Mouse (Mus musculus): ENCODE data around the gene Grm8. TPM values are rescaled to one million over a fixed set of nuclear protein-coding genes. Genes with fewer than 3 reads are reported as not detected.

Gene Grm8
- polyA plus RNA-seq, 1 experiment from 2014 or later, result 7.7 TPM

GRCm38 (mm10) chr6:27314273-27315009 is 820.5 kb downstream of the Grm8 start:
- no peak overlapping the region for H3K27ac ChIP-seq (replicated peaks)
- WGBS, result 88% methylated on average over 5 of the region's 5 CpGs

GRCm38 (mm10) chr6:27310401-27310800 is 824.6 kb downstream of the Grm8 start:
- no peak for ATAC-seq (ENCODE audit: low read depth)
- Histone ChIP-seq H3K27ac (replicated peaks) (no peak overlapping the region), H3K4me3 (no peak overlapping the region), H3K36me3 (no peaks in the 10 kb centered on the region), H3K27me3 (no peaks in the 10 kb centered on the region), H3K4me2 (no peak overlapping the region), H3K9ac (no peak overlapping the region), H3K9me3 (no peaks in the 10 kb centered on the region), H3K4me1 (replicated peaks) (no peaks in the 10 kb centered on the region)

More at GRCm38 (mm10) chr6:27314273-27315009, 820.5 kb downstream of the Grm8 start:
- ATAC-seq (ENCODE audit: low read depth), result no peak
- Histone ChIP-seq H3K4me2 (no peak overlapping the region), H3K27me3 (no peaks in the 10 kb centered on the region), H3K36me3 (no peaks in the 10 kb centered on the region), H3K4me1 (replicated peaks) (peaks cover 7% of the 10 kb centered on the region; the same call in 1 of the 2 replicates), H3K9me3 (no peaks in the 10 kb centered on the region), H3K9ac (no peak overlapping the region), H3K4me3 (no peak overlapping the region)

- no peak overlapping the region for H3K9ac ChIP-seq
- H3K36me3 ChIP-seq, result no peaks in the 10 kb centered on the region
- ATAC-seq (ENCODE audit: low read depth), result no peak
- no peak overlapping the region for H3K4me3 ChIP-seq
- no peaks in the 10 kb centered on the region for H3K9me3 ChIP-seq
- H3K27ac ChIP-seq (replicated peaks), result no peak overlapping the region
- H3K4me2 ChIP-seq, result no peak overlapping the region
- 64% methylated on average over 2 of the region's 2 CpGs for WGBS
- no peaks in the 10 kb centered on the region for H3K27me3 ChIP-seq
- no peaks in the 10 kb centered on the region for H3K4me1 ChIP-seq (replicated peaks)
Measured at GRCm38 (mm10) chr6:27305351-27305750, 829.6 kb downstream of the Grm8 start.

- no peak overlapping the region for H3K4me3 ChIP-seq
- no peaks in the 10 kb centered on the region for H3K4me1 ChIP-seq (replicated peaks)
- H3K9me3 ChIP-seq, result no peaks in the 10 kb centered on the region
- H3K27ac ChIP-seq (replicated peaks), result no peak overlapping the region
- no peak overlapping the region for H3K4me2 ChIP-seq
- no peaks in the 10 kb centered on the region for H3K36me3 ChIP-seq
- H3K9ac ChIP-seq, result no peak overlapping the region
- no peaks in the 10 kb centered on the region for H3K27me3 ChIP-seq
- ATAC-seq (ENCODE audit: low read depth), result no peak
Measured at GRCm38 (mm10) chr6:27264972-27265371, 870.0 kb downstream of the Grm8 start.

- no peak overlapping the region for H3K4me3 ChIP-seq
- no peak for ATAC-seq (ENCODE audit: low read depth)
- no peaks in the 10 kb centered on the region for H3K9me3 ChIP-seq
- H3K27me3 ChIP-seq, result no peaks in the 10 kb centered on the region
- no peaks in the 10 kb centered on the region for H3K36me3 ChIP-seq
- H3K27ac ChIP-seq (replicated peaks), result no peak overlapping the region
- no peaks in the 10 kb centered on the region for H3K4me1 ChIP-seq (replicated peaks)
- no peak overlapping the region for H3K4me2 ChIP-seq
- H3K9ac ChIP-seq, result no peak overlapping the region
Measured at GRCm38 (mm10) chr6:27262611-27263010, 872.4 kb downstream of the Grm8 start.

GRCm38 (mm10) chr6:27240416-27240815 is 894.6 kb downstream of the Grm8 start:
- Histone ChIP-seq H3K9ac (no peak overlapping the region), H3K4me2 (no peak overlapping the region), H3K4me1 (replicated peaks) (no peaks in the 10 kb centered on the region), H3K27ac (replicated peaks) (no peak overlapping the region), H3K9me3 (no peaks in the 10 kb centered on the region), H3K36me3 (no peaks in the 10 kb centered on the region), H3K27me3 (no peaks in the 10 kb centered on the region), H3K4me3 (no peak overlapping the region)
- ATAC-seq (ENCODE audit: low read depth), result no peak

- Histone ChIP-seq H3K27me3 (no peaks in the 10 kb centered on the region), H3K9ac (no peak overlapping the region), H3K27ac (replicated peaks) (no peak overlapping the region), H3K9me3 (no peaks in the 10 kb centered on the region), H3K4me1 (replicated peaks) (no peaks in the 10 kb centered on the region), H3K36me3 (no peaks in the 10 kb centered on the region), H3K4me2 (no peak overlapping the region), H3K4me3 (no peak overlapping the region)
- WGBS, result 60% methylated on average over 2 of the region's 2 CpGs
- ATAC-seq (ENCODE audit: low read depth), result no peak
Measured at GRCm38 (mm10) chr6:27239968-27240367, 895.0 kb downstream of the Grm8 start.

MicroRNA genes within 50 kb of the gene (microRNA counts, 519-probe panel; counts per million panel counts)
- microRNA mmu-miR-592, result 3,339 counts per million, percentile 43 among the panel's probes with 10 or more counts

Small RNA genes within 50 kb of the gene (microRNA-seq; reads per million reads assigned to microRNA genes)
- 42.8 reads per million, percentile 44 among the genes with 10 or more reads in this experiment for gene Mir592

Data from neural tube, embryonic 13.5 days (tissue).